Mouse (Mus musculus) stomach, postnatal 0 days (tissue): ENCODE results near the gene Kl. TPM values are rescaled to one million over a fixed set of nuclear protein-coding genes. Genes with fewer than 3 reads are reported as not detected.

Experiments used
- ATAC-seq: fragments of 200-750 bp; cut with Nextera tagmentation; 2 replicates; pipeline ENCODE4 v1.8.0; 2017; ENCODE audit not compliant: low FRiP score, low TSS enrichment
- DNase-seq: peaks from one replicate; pipeline ENCODE4 v3.0.0-alpha.2; 2016; ENCODE audit warnings: low spot score
- H3K27ac ChIP-seq: fragments of 300-500 bp; sonication (generic); replicated peaks from 2 replicates; pipeline ENCODE4 v1.5.1; 2014; ENCODE audit warnings: mild to moderate bottlenecking, control low read depth
- H3K27me3 ChIP-seq: fragments of 300-500 bp; sonication (generic); 2 replicates; pipeline ENCODE4 v1.6.1; 2014; ENCODE audit warnings: low read length; ENCODE audit not compliant: control insufficient read depth, insufficient read depth
- H3K36me3 ChIP-seq: fragments of 300-500 bp; sonication (generic); 2 replicates; pipeline ENCODE4 v1.6.1; 2014; ENCODE audit warnings: low read length, mixed read lengths; ENCODE audit not compliant: control insufficient read depth, insufficient read depth
- H3K4me1 ChIP-seq: fragments of 300-500 bp; sonication (generic); replicated peaks from 2 replicates; pipeline ENCODE4 v1.6.1; 2014; ENCODE audit warnings: antibody characterized with exemption; ENCODE audit not compliant: control insufficient read depth, insufficient read depth
- H3K4me2 ChIP-seq: fragments of 300-500 bp; sonication (generic); replicated peaks from 2 replicates; pipeline ENCODE4 v1.6.1; 2014; ENCODE audit warnings: low read depth, mild to moderate bottlenecking, control low read depth, moderate library complexity
- H3K4me3 ChIP-seq: fragments of 300-500 bp; sonication (generic); 2 replicates; pipeline ENCODE4 v1.5.1; 2014; ENCODE audit warnings: low read depth, low read length, control low read depth
- H3K9ac ChIP-seq: fragments of 300-500 bp; sonication (generic); 2 replicates; pipeline ENCODE4 v1.6.1; 2014; ENCODE audit warnings: mild to moderate bottlenecking, low read length, control low read depth, mixed read lengths
- H3K9me3 ChIP-seq: fragments of 300-500 bp; sonication (generic); 2 replicates; pipeline ENCODE4 v1.6.1; 2016; ENCODE audit warnings: low read length; ENCODE audit not compliant: control insufficient read depth
- CTCF ChIP-seq: IDR thresholded peaks from 2 replicates; pipeline ENCODE4 v1.5.1; 2016; ENCODE audit warnings: antibody characterized with exemption, low read depth, mild to moderate bottlenecking, moderate library complexity
- EP300 ChIP-seq: optimal IDR thresholded peaks from 2 replicates; pipeline ENCODE3; 2016; ENCODE audit warnings: antibody characterized with exemption
- WGBS: fragments of 180-500 bp; shearing (Covaris S2); extraction: QIAGEN DNeasy Blood & Tissue Kit; methylation state at CpG from one replicate; pipeline ENCODE4 v1.1.7; 2014; 5-methylcytosine and 5-hydroxymethylcytosine counted together
- polyA plus RNA-seq: library from polyadenylated mRNA; unstranded; fragments of >200 nt; fragmentation: Nextera tagmentation; extraction: Ambion mirVana; gene quantifications from 2 replicates; pipeline ENCODE4 v1.2.1, GENCODE M21; 2015

Gene Kl
- polyA plus RNA-seq, 1 experiment from 2014 or later = 0.30 TPM

DNA sequence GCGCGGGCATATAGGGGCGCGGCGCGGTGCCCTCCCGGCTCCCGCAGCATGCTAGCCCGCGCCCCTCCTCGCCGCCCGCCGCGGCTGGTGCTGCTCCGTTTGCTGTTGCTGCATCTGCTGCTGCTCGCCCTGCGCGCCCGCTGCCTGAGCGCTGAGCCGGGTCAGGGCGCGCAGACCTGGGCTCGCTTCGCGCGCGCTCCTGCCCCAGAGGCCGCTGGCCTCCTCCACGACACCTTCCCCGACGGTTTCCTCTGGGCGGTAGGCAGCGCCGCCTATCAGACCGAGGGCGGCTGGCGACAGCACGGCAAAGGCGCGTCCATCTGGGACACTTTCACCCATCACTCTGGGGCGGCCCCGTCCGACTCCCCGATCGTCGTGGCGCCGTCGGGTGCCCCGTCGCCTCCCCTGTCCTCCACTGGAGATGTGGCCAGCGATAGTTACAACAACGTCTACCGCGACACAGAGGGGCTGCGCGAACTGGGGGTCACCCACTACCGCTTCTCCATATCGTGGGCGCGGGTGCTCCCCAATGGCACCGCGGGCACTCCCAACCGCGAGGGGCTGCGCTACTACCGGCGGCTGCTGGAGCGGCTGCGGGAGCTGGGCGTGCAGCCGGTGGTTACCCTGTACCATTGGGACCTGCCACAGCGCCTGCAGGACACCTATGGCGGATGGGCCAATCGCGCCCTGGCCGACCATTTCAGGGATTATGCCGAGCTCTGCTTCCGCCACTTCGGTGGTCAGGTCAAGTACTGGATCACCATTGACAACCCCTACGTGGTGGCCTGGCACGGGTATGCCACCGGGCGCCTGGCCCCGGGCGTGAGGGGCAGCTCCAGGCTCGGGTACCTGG lies 488 bp downstream of the Kl start:
- no peaks in the 10 kb centered on the region for H3K36me3 ChIP-seq
- 5% methylated on average over 67 of the region's 89 CpGs for WGBS
- H3K27ac ChIP-seq = no peak overlapping the region
- 0 out of 2 replicates have a peak, but pooled peaks cover 2% of the 10 kb centered on the region for H3K4me1 ChIP-seq
- H3K9me3 ChIP-seq = no peaks in the 10 kb centered on the region
- H3K4me2 ChIP-seq = peak overlapping the region; percentile 78
- H3K27me3 ChIP-seq = peaks cover 10% of the 10 kb centered on the region; the same call in 1 of the 2 replicates
- ATAC-seq (peak; percentile 69), DNase-seq (peak; percentile 46)
- peak overlapping the region; percentile 44 for H3K4me3 ChIP-seq
- TF ChIP-seq CTCF (peak; percentile 57), EP300 (no peak)
- H3K9ac ChIP-seq = peak overlapping the region; percentile 48

DNA sequence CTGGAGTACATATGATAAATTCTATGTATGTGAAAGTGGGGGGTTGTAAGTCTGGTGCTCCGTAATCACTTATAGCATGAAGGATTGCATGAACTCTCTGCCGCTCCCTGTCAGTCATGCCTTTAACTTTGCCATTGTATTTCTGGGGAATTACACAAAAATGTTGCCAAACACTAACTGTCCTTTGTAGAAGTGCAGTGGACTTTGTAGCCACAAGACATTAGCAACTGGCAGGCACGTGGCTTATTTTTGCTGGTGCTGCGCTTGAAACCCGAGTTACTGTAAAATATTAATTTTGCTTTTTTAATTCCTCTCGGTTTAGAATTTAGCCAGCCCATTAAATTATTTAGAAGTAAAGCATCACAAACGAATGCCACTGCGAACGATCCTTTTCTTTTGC lies 2.4 kb downstream of the Kl start:
- Histone ChIP-seq H3K9me3 (no peaks in the 10 kb centered on the region), H3K27ac (no peak overlapping the region), H3K36me3 (no peaks in the 10 kb centered on the region), H3K9ac (no peak overlapping the region), H3K4me1 (0 out of 2 replicates have a peak, but pooled peaks cover 2% of the 10 kb centered on the region), H3K4me2 (no peak overlapping the region), H3K27me3 (peaks cover 10% of the 10 kb centered on the region; the same call in 1 of the 2 replicates), H3K4me3 (no peak overlapping the region)
- ATAC-seq = no peak
- WGBS = 87% methylated on average over 9 of the region's 9 CpGs
- no peak for DNase-seq
- no peak for TF ChIP-seq EP300
- no peak for TF ChIP-seq CTCF

DNA sequence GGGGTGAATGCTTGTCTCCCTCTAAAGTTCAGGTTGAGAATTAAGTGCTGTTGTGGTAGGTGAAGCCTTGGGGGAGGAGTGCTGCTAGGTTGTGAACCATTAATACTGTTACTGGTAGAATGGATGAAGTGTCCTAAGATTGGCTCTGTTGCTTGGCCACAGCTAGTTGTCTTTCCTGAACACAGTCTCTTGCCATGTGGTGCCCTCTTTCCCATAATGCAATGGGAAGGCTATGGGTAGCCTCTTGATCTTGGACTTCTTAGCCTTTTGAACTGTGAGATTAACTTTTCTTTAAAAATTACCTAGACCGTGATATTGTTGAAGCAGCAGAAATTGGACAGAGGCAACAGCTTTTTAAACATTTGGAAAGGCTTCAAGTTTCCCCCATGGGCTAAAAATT lies 7.5 kb downstream of the Kl start:
- TF ChIP-seq EP300 (no peak), CTCF (no peak)
- DNase-seq (no peak), ATAC-seq (no peak)
- Histone ChIP-seq H3K9me3 (no peaks in the 10 kb centered on the region), H3K27ac (no peak overlapping the region), H3K36me3 (no peaks in the 10 kb centered on the region), H3K4me3 (no peak overlapping the region), H3K4me2 (no peak overlapping the region), H3K9ac (no peak overlapping the region), H3K4me1 (no peaks in the 10 kb centered on the region), H3K27me3 (no peaks in the 10 kb centered on the region)
- 63% methylated on average over 1 of the region's 1 CpGs for WGBS

DNA sequence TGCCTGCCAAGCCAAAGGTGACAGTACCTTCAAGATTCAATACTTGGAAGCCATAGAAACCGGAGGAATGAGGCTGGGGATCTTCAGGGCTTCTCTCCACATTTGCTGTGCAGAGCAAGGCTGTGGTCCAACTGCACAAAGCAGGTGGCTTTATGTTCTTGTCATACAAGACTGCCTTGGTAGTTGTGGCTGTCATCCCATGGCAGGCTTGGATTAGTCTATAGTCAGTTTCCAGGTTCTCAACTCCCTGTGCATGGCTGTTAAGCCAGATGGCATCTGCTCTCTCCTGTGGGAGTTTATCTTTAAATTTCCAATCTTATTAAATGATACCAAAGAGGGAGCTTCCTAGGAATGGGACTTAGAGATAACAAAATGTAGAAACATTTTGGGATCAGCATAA lies 9.2 kb downstream of the Kl start:
- Histone ChIP-seq H3K4me2 (no peak overlapping the region), H3K4me1 (no peaks in the 10 kb centered on the region), H3K27me3 (no peaks in the 10 kb centered on the region), H3K9me3 (no peaks in the 10 kb centered on the region), H3K36me3 (no peaks in the 10 kb centered on the region), H3K27ac (no peak overlapping the region), H3K9ac (no peak overlapping the region), H3K4me3 (no peak overlapping the region)
- WGBS = 80% methylated on average over 1 of the region's 1 CpGs
- no peak for DNase-seq
- ATAC-seq = no peak
- TF ChIP-seq EP300 (no peak), CTCF (no peak)

DNA sequence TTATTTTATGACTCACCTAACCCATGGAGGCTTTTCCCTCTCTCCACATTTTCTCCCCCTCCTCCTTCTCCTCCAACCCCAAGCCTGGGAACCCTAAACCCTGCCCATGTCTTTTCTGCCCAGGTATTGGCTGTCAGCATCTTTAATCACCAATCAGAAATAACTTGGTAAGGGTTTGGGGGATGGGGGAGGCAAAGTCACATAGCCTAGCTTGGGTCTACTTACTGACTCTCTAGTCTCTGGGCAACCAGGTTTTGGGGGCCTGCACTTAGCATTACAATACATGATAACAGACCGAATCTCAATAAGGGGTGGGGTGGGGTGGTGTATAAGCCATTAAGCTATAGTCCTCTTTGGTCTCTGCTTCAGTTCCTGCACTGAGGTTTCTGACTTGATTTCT lies 10.3 kb downstream of the Kl start:
- ATAC-seq (no peak), DNase-seq (no peak)
- Histone ChIP-seq H3K36me3 (no peaks in the 10 kb centered on the region), H3K27ac (no peak overlapping the region), H3K9me3 (no peaks in the 10 kb centered on the region), H3K4me1 (no peaks in the 10 kb centered on the region), H3K4me3 (no peak overlapping the region), H3K27me3 (no peaks in the 10 kb centered on the region), H3K4me2 (no peak overlapping the region), H3K9ac (no peak overlapping the region)
- no peak for TF ChIP-seq CTCF
- no peak for TF ChIP-seq EP300
- 70% methylated on average over 1 of the region's 1 CpGs for WGBS

DNA sequence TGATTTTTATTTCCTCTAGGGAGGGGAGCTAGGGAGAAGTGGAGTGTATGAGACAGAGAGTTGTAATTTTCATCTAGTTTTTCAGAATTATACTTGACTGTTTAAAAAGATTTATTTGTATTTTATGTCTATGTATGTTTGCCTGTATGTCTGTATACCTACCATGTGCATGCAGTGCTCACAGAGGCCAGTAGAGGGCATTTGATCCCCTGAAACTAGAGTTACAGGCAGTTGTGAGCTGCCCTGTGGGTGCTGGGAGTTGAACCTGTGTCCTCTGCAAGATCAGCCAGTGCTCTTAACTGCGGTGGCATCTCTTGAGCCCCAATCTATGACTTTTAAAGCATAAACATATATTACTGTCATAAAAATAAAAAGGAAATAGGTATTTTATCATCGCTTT lies 15.5 kb downstream of the Kl start:
- Histone ChIP-seq H3K9ac (no peak overlapping the region), H3K27ac (no peak overlapping the region), H3K9me3 (no peaks in the 10 kb centered on the region), H3K36me3 (no peaks in the 10 kb centered on the region), H3K4me3 (no peak overlapping the region), H3K4me2 (no peak overlapping the region), H3K4me1 (no peaks in the 10 kb centered on the region), H3K27me3 (no peaks in the 10 kb centered on the region)
- ATAC-seq (no peak), DNase-seq (no peak)
- 98% methylated on average over 2 of the region's 2 CpGs for WGBS
- TF ChIP-seq CTCF (peak; percentile 13; the same call in 1 of the 2 replicates), EP300 (no peak)
